Mouse (Mus musculus): ENCODE data around the gene Arhgap1.
A peak's percentile ranks its signal among the peaks of the same experiment; 100 is the strongest.

Arhgap1 gene

GRCm38 (mm10) chr2:91650360-91650995 lies 818 bp downstream of the Arhgap1 start:
- DNase-seq, result no peak

DNA sequence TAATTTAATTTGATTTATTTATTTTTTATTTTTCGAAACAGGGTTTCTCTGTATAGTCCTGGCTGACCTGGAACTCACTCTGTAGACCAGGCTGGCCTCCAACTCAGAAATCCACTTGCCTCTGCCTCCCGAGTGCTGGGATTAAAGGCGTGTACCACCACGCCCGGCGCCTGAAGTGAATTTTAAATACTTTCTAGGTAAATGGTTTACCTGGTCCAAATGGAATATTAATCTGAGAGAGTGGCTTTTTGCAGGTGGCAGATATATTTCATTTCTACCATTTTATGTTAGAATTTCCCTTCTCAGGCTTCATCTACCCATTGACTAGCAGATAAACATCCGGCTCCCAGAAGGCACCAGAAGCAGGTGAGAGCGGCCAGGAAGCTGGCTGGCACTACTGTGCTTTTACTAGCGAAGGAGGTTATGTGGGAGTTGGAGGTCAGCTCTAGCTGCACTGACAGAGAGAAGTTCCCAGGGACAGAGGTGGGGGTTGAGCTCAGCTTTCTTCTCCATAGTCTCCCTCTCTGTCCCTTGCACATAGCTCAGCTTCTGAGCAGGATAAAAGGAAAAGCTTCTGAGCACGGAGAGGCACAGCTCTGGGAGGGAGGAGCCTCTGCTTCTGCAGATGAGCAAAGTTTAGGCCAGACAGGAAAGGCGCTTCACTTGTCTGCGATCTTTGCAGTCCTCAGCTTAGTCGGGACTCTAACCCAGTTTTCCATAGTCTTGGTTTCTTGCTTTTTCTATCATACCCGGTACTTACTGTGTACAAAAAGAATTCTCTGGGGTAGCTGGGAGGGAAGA lies 2.0 kb downstream of the Arhgap1 start:
- no peak for DNase-seq

DNA sequence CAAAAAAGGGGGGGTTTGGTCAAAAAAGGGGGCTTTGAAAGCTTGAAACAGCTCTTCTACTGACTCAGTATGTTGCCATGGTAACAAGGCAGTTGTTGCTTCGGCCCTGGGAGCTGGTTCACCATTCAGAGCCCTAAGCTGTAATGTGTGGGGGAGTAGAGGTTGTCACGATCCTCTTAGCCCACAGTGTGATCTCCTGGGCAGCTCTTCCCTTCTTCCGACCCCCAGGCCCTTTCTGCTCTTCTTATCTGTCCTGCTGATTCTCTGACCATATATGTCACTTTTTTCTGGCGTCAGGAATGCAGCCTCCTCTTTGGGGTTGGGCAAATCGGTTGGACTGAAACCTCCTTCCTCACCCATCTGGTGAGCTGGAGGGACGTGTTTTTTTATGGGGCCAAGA lies 3.2 kb downstream of the Arhgap1 start:
- peak; percentile 52 for DNase-seq

- DNase-seq, result no peak
Measured at GRCm38 (mm10) chr2:91655388-91655787, 5.7 kb downstream of the Arhgap1 start.

GRCm38 (mm10) chr2:91655827-91656226 lies 6.2 kb downstream of the Arhgap1 start:
- no peak for DNase-seq

GRCm38 (mm10) chr2:91656774-91657173 lies 7.1 kb downstream of the Arhgap1 start:
- DNase-seq, result no peak

GRCm38 (mm10) chr2:91659657-91660056 lies 10.0 kb downstream of the Arhgap1 start:
- no peak for DNase-seq

DNA sequence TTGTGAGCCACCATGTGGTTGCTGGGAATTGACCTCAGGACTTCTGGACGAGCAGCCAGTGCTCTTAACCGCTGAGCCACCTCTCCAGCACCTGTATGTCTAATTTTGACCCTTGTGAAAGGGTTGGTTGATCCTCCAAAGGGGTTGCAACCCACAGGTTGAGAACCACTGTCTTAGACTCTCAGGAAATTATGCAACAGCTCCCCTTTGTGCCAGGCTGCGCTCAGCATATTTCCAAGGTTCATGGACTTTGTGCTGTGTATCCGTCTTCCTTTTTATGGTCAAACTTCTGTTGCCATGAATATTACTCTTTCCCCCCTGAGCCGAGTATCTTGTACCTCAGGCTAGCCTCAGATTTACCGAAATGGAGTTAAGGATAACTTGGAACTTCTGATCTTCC lies 11.3 kb downstream of the Arhgap1 start:
- DNase-seq, result no peak

DNA sequence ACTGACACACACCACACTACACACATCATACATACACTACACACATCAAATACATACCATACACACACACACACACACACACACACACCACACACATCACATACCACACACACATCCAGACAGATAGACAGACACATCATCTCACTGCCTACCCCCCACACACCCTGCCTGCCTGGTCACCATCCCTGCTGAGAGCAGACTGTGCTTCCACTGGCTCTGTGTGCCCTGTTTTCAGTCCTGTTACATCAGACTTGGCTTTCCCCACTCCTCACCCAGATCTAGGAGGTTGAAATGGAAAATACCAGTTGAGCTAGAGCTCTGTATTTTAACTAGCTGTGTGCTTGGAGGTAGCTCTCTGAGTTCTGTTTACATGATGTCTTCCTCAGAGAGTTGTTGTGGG lies 15.1 kb downstream of the Arhgap1 start:
- no peak for DNase-seq

DNA sequence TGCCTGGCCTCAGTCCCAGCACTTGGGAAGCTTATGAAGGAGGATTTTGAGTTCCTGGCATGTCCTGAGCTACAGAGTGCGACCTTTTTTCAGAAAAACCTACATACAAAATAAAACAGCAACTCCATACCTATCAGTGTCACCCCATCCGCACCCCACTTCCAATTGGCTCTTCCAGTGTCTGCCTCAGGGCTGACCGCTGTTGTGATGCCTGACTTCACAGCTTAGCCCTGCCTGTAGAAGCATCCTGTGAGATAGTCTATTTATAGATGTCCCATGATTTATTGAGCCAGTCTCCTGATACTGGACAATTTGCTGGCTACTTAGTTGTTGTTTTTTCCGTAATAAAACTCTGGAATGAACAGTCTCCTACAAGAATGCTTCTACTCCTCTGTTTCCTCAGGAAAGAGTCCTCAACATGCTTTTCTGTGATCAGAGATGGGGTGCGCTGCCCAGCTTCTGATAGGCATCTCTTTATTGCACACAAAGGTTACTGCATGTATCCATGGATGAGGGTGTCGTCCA lies 16.8 kb downstream of the Arhgap1 start:
- DNase-seq, result no peak

DNA sequence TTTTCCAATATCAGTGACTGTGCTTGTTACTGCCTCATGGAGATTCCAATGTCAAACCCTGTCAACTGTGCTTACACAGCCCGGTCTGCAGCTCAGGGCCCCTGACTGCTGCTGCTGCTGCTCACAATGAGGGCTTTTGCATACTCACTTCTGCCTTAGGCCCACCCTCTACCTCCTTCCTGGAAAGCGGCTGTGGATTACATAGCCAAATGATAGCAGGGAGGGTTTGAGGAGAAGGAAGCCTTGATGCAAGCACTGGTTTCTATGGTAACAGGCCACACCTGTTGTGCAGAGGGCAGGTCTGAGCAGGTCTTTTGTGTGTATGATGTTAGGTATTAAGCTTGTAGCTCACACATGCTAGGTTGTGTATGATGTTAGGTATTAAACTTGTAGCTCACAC lies 18.1 kb downstream of the Arhgap1 start:
- no peak for DNase-seq

- DNase-seq, result no peak
Measured at GRCm38 (mm10) chr2:91669326-91669725, 19.7 kb downstream of the Arhgap1 start.

DNA sequence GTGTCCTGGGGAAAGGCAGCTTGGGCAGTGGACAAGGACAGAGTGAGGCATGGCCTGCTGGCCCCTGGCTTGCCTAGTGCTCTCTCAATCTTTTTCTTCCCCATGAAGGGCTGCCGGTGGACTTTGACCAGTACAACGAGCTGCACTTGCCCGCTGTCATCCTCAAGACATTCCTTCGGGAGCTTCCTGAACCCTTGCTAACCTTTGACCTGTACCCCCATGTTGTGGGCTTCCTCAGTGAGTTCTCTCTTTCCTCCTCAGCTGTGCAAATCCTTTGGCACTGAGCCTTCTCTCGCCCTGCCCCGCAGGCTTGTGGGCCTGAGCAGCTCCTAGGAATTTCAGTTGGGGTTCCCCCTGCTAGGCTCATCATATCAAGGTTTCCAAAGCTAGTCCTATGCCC lies 20.4 kb downstream of the Arhgap1 start:
- no peak for DNase-seq

GRCm38 (mm10) chr2:91673587-91673986 lies 23.9 kb downstream of the Arhgap1 start:
- DNase-seq, result no peak

DNA sequence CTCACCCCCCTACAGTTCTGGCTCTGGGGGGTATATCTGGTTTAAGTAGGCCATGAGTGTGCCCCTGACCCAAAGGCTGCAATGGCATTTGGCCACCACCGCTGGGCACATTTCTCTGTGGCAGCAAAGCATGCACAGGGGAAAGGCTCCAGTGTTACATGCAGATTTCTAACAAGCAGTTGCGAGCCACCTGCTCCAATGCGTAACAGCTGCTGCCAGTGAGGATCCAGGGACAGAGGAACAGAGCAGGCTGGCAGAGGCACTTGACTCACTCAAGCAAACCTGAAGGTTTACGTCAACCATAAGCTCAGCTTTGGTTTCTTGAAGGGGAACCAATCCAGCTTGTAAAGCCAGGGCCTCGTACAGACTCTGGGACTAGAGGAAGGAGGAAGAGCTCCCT lies 25.2 kb downstream of the Arhgap1 start:
- DNase-seq, result peak; percentile 63

- DNase-seq, result no peak
Measured at GRCm38 (mm10) chr2:91676420-91676819, 26.8 kb downstream of the Arhgap1 start.

- no peak for DNase-seq
Measured at GRCm38 (mm10) chr2:91676961-91677360, 27.3 kb downstream of the Arhgap1 start.

GRCm38 (mm10) chr2:91682850-91683249 lies 33.2 kb downstream of the Arhgap1 start:
- DNase-seq, result peak; percentile 76

DNA sequence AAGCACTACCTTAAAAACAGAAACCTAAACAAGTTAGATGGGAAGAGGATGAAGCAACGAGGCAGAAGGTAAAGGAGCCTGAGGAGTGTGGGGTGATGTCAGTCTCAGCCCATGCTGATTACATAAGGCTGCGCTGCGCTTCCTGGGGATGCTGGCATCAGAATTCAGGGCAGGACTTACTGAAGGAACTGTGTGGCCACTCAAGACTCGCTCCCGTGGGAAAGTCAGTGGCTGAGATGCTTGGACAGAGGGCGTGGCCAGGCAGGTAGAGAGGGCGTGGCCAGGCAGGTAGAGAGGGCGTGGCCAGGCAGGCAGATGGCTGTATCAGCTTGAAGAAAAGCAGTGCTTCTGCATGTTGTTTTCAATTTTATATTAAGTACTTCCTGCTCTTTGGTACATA lies 34.3 kb downstream of the Arhgap1 start:
- peak; percentile 43 for DNase-seq

DNA sequence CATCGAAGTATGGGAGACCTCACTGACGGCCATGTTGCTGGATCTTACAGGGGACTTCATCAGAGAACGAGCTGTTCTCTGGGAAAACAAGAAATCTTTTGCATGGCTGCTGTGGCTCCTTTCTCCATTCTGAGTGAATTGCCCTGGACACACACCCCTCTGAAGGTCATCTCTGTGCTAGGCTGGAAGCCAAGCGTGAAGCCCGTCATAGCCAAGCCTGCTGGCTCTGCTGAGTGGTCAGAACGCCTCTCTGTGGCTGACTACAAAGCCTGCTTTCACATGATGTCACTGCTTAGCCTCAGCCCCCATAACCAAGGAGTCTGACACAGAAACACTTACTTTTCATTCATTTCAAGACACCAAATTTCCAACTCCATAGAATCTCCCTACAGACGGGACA lies 39.8 kb downstream of the Arhgap1 start:
- peak; percentile 48 for DNase-seq

GRCm38 (mm10) chr2:91695436-91696224 lies 46.0 kb downstream of the Arhgap1 start:
- DNase-seq, result peak; percentile 52

GRCm38 (mm10) chr2:91696225-91696590 lies 46.5 kb downstream of the Arhgap1 start:
- DNase-seq, result no peak

- no peak for DNase-seq
Measured at GRCm38 (mm10) chr2:91699225-91699624, 49.6 kb downstream of the Arhgap1 start.

DNA sequence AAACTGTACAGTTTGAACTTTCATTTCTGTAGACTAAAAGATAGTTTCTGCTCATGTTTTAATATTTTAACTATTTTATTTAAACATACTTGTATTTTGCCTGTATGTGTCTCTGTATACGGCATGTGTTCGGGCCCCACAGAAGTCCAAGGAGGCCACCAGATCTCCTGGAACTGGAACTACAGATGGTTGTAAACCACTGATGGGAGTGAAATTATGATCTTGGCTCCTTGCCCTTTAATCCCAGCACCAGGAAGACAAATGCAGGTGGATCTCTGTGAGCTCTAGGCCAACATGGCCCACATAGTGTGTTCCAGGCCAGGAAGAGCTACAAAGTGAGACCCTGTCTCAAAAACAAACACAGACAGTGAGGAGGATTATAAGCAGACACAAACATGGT lies 51.7 kb downstream of the Arhgap1 start:
- no peak for DNase-seq
